9 mouse cellular contexts compared by ENCODE assay signal in genomic region chr17:15808468-15809374, GRCm38 (mm10). TPM values are rescaled to one million over a fixed set of nuclear protein-coding genes. Genes with fewer than 3 reads are reported as not detected.
DNase-seq lines count a peak whose midpoint lies in the region; ATAC-seq lines count a peak whose summit lies in the region.
"Had no signal": no experiment of that assay in that cellular context is flagged by ENCODE, and none has a peak within 500 bp of the region (broad histone marks: within the 10 kb centered on the region; RNA-seq: fewer than 3 reads in every experiment).

No protein-coding gene starts in this region.

- H3K36me3 ChIP-seq in neural tube, embryonic 13.5 days = peaks cover 29% of the 10 kb centered on the region
- peaks cover 15% of the 10 kb centered on the region; the same call in 1 of the 2 replicates for H3K36me3 ChIP-seq in neural tube, embryonic 15.5 days

- peak overlapping the region; percentile 13; the same call in 1 of the 2 replicates for H3K4me2 ChIP-seq in neural tube, embryonic 13.5 days
- H3K4me2 ChIP-seq in neural tube, embryonic 15.5 days = no peak overlapping the region

- no peak for ATAC-seq in neural tube, embryonic 13.5 days (ENCODE audit: low read depth)
- no peak for ATAC-seq in neural tube, embryonic 15.5 days (ENCODE audit: low FRiP score)

- DNase-seq in gastrocnemius, postnatal 14 days = peak; percentile 15
- DNase-seq in gastrocnemius, adult 8-10 months (ENCODE audit: low spot score in 2 of 2) = no peak
- peak; percentile 43 for DNase-seq in kidney, postnatal 10 days
- no peak for DNase-seq in right cerebral cortex, postnatal 36 days (ENCODE audit: low spot score in 2 of 2)
- DNase-seq in frontal cortex, postnatal 25 days (ENCODE audit: low spot score in 2 of 2) = no peak
- DNase-seq in thymus, adult 18-20 months = no peak
- DNase-seq: gastrocnemius, postnatal 36 days had no signal

- no peak overlapping the region for H3K4me3 ChIP-seq in neural tube, embryonic 13.5 days
- no peak overlapping the region for H3K4me3 ChIP-seq in neural tube, embryonic 15.5 days (replicated peaks)

- peaks cover 77% of the 10 kb centered on the region for H3K4me1 ChIP-seq in neural tube, embryonic 13.5 days (replicated peaks)
- H3K4me1 ChIP-seq in neural tube, embryonic 15.5 days = peaks cover 63% of the 10 kb centered on the region

- WGBS in neural tube, embryonic 13.5 days = 18% methylated on average over 10 of the region's 10 CpGs
- WGBS in neural tube, embryonic 15.5 days = 21% methylated on average over 10 of the region's 10 CpGs

- H3K27ac ChIP-seq in neural tube, embryonic 13.5 days (replicated peaks) = peak overlapping the region; percentile 46
- no peak overlapping the region for H3K27ac ChIP-seq in neural tube, embryonic 15.5 days (replicated peaks)

- H3K27me3 ChIP-seq in neural tube, embryonic 13.5 days = no peaks in the 10 kb centered on the region
- no peaks in the 10 kb centered on the region for H3K27me3 ChIP-seq in neural tube, embryonic 15.5 days (replicated peaks)

- no peaks in the 10 kb centered on the region for H3K9me3 ChIP-seq in neural tube, embryonic 13.5 days
- H3K9me3 ChIP-seq in neural tube, embryonic 15.5 days (replicated peaks) = no peaks in the 10 kb centered on the region

- intact Hi-C loops in gastrocnemius, postnatal 14 days (cut with DNase I; ENCODE audit: low total_unique reads) = no loop called here

- 0 out of 2 replicates have a peak overlapping the region, but pooled peaks have one; percentile 32 for H3K9ac ChIP-seq in neural tube, embryonic 13.5 days
- H3K9ac ChIP-seq in neural tube, embryonic 15.5 days (replicated peaks) = no peak overlapping the region

RNA-seq across cellular contexts. Expression of gene Rgmb, which starts 22.1 kb away (rescaled TPM):
- 10 to 100 TPM; 41.5 to 45.0 TPM for total RNA-seq in gastrocnemius, postnatal 14 days (2021)
- total RNA-seq in gastrocnemius, adult 8-10 months (2022) = 10 to 100 TPM; 36.9 to 46.0 (median 41.8) TPM
- polyA plus RNA-seq in neural tube, embryonic 13.5 days (2015; fragmentation: Nextera tagmentation; extraction: Ambion mirVana) = 88.9 and 89.6 TPM in 2 replicates
- polyA plus RNA-seq in neural tube, embryonic 15.5 days (2015; fragmentation: Nextera tagmentation; extraction: Ambion mirVana) = 43.3 and 53.7 TPM in 2 replicates

Comparison
In these comparisons a context has a peak if more than half of its experiments do, and no peak if none do; other contexts are left out.
1. DNase-seq: peak in gastrocnemius, postnatal 14 days (single experiment) and kidney, postnatal 10 days (single experiment); none in gastrocnemius, adult 8-10 months (0 of 2), right cerebral cortex, postnatal 36 days (0 of 2), frontal cortex, postnatal 25 days (0 of 2) and thymus, adult 18-20 months (0 of 2).